Mouse (Mus musculus): Measurements from ENCODE around the gene Ctdnep1. TPM values are rescaled to one million over a fixed set of nuclear protein-coding genes. Genes with fewer than 3 reads are reported as not detected.
A peak's percentile ranks its signal among the peaks of the same experiment; 100 is the strongest.

Ctdnep1 gene
- polyA plus RNA-seq, 1 experiment from 2014 or later = 29.1 TPM

- H3K27me3 ChIP-seq (ENCODE audit: insufficient read depth, low read length) = no peaks in the 10 kb centered on the region
- no peak for TF ChIP-seq CTCF (IDR thresholded peaks at IDR 0.05; ENCODE audit: low read depth)
- no peak overlapping the region; the same call in 1 of the 2 replicates for H3K4me3 ChIP-seq (replicated peaks; ENCODE audit: low read depth, low read length)
- WGBS = 24% methylated on average over 9 of the region's 9 CpGs
- 0 out of 2 replicates have a peak overlapping the region, but pooled peaks have one; percentile 27 for H3K9ac ChIP-seq (ENCODE audit: low read depth, low read length)
- peaks cover 17% of the 10 kb centered on the region for H3K36me3 ChIP-seq (ENCODE audit: insufficient read depth, low read length)
- no peaks in the 10 kb centered on the region for H3K9me3 ChIP-seq (replicated peaks; ENCODE audit: low read length)
- DNase-seq (ENCODE audit: low spot score) = peak; percentile 56
- peaks cover 45% of the 10 kb centered on the region for H3K4me1 ChIP-seq (replicated peaks; ENCODE audit: insufficient read depth, low read length)
- H3K4me2 ChIP-seq (ENCODE audit: low read length) = peak overlapping the region; percentile 58
- no peak overlapping the region for H3K27ac ChIP-seq
- ATAC-seq (replicated peaks; ENCODE audit: low FRiP score, low read depth) = no peak
Measured at GRCm38 (mm10) chr11:70027397-70027796, 46.4 kb downstream of the Ctdnep1 start.

DNA sequence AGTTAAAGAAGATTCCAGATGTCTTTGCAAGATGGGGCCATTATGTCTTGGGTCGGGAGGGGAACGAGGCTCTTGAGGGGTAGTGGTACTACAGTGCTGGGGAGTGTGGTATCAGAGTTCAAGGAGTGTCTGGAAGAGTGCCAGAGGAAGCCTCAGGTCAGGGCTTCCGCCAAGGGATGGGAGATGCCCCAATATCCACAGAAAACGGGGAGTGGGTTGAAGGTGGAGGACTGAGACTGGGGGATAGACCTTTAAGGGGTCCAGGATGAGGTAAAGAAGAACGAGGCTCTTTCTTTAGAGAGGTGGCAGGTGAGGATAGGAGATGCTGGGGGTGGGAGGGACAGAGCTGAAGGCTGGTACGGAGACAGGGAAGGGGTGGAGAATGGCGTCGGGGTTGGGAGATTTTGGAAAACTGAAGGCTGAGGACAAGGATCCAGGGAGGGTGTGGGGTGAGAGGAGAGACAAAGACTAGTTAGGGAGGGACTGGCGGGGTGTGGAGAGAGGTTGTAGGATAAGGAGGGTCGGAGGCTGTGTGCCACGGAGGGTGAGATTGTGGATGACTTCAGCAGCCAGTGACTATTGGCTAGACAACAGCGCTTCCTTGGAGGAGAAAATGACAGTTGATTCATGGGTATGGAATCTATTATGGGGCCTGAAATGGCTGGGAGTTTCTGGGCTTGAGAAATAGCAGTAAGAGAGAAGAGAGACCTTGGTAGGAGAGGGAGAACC is 47.6 kb downstream of the Ctdnep1 start:
- Histone ChIP-seq H3K27ac (peak overlapping the region; percentile 37; the same call in 1 of the 2 replicates), H3K36me3 (ENCODE audit: insufficient read depth, low read length) (peaks cover 27% of the 10 kb centered on the region), H3K4me3 (replicated peaks; ENCODE audit: low read depth, low read length) (no peak overlapping the region), H3K4me1 (replicated peaks; ENCODE audit: insufficient read depth, low read length) (peaks cover 41% of the 10 kb centered on the region), H3K4me2 (ENCODE audit: low read length) (peak overlapping the region; percentile 58), H3K9ac (ENCODE audit: low read depth, low read length) (peak overlapping the region; percentile 13; the same call in 1 of the 2 replicates), H3K9me3 (replicated peaks; ENCODE audit: low read length) (no peaks in the 10 kb centered on the region), H3K27me3 (ENCODE audit: insufficient read depth, low read length) (no peaks in the 10 kb centered on the region)
- WGBS = 13% methylated on average over 12 of the region's 12 CpGs
- no peak for DNase-seq (ENCODE audit: low spot score)
- ATAC-seq (replicated peaks; ENCODE audit: low FRiP score, low read depth) = no peak
- TF ChIP-seq CTCF (IDR thresholded peaks at IDR 0.05; ENCODE audit: low read depth) = no peak

- Histone ChIP-seq H3K4me2 (ENCODE audit: low read length) (peak overlapping the region; percentile 58), H3K4me1 (replicated peaks; ENCODE audit: insufficient read depth, low read length) (peaks cover 38% of the 10 kb centered on the region), H3K27me3 (ENCODE audit: insufficient read depth, low read length) (no peaks in the 10 kb centered on the region), H3K9ac (ENCODE audit: low read depth, low read length) (no peak overlapping the region), H3K4me3 (replicated peaks; ENCODE audit: low read depth, low read length) (peak overlapping the region; percentile 11; the same call in 1 of the 2 replicates), H3K9me3 (replicated peaks; ENCODE audit: low read length) (no peaks in the 10 kb centered on the region), H3K27ac (peak overlapping the region; percentile 37; the same call in 1 of the 2 replicates), H3K36me3 (ENCODE audit: insufficient read depth, low read length) (peaks cover 30% of the 10 kb centered on the region)
- ATAC-seq (replicated peaks; ENCODE audit: low FRiP score, low read depth) = peak; percentile 63
- TF ChIP-seq CTCF (IDR thresholded peaks at IDR 0.05; ENCODE audit: low read depth) = no peak
- WGBS = 2% methylated on average over 20 of the region's 20 CpGs
- peak; percentile 92 for DNase-seq (ENCODE audit: low spot score)
Measured at GRCm38 (mm10) chr11:70029130-70029801, 48.3 kb downstream of the Ctdnep1 start.

DNA sequence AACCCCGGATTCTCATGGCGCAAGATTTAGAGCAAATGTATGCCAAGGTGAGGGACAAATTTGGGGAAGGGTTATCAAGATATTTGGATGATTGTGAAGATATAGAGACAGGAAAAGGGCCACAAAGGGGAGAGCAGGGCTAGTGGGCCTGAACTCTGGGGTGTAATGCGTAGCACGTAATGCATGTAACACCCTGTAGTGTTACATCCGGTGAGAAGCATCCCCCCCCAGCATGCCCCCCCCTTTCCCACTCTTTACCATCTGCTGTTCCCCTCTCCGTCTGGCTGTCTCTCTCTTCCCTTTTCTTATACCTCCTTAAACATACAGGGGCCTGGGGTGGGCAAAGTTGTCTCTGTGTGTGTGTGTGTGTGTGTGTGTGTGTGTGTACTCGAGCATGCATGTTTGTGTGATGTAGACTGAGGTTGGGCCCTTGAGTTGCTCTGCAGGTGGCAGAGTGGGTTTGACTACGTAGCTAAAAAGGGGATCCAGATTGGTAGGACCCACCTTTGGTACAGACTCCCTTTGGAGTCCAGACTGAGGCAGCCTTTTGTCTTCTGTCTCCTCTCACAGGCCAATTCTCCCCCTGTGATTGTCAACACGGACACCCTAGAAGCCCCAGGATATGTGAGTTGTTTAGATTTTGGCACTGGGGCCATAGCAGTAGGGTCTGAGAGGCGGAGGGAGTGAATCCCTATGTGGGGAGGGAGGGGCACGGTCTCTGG is 49.0 kb downstream of the Ctdnep1 start:
- no peak overlapping the region for H3K4me3 ChIP-seq (replicated peaks; ENCODE audit: low read depth, low read length)
- WGBS = 39% methylated on average over 11 of the region's 11 CpGs

GRCm38 (mm10) chr11:70030651-70031320 is 49.8 kb downstream of the Ctdnep1 start:
- Histone ChIP-seq H3K4me1 (replicated peaks; ENCODE audit: insufficient read depth, low read length) (peaks cover 38% of the 10 kb centered on the region), H3K4me3 (replicated peaks; ENCODE audit: low read depth, low read length) (no peak overlapping the region), H3K27ac (no peak overlapping the region), H3K9me3 (replicated peaks; ENCODE audit: low read length) (no peaks in the 10 kb centered on the region), H3K4me2 (ENCODE audit: low read length) (no peak overlapping the region), H3K27me3 (ENCODE audit: insufficient read depth, low read length) (no peaks in the 10 kb centered on the region), H3K36me3 (ENCODE audit: insufficient read depth, low read length) (peaks cover 30% of the 10 kb centered on the region), H3K9ac (ENCODE audit: low read depth, low read length) (no peak overlapping the region)
- TF ChIP-seq CTCF (IDR thresholded peaks at IDR 0.05; ENCODE audit: low read depth) = no peak
- ATAC-seq (replicated peaks; ENCODE audit: low FRiP score, low read depth) (no peak), DNase-seq (ENCODE audit: low spot score) (no peak)
- 95% methylated on average over 28 of the region's 28 CpGs for WGBS

More for the DNA sequence above, 49.0 kb downstream of the Ctdnep1 start:
- Histone ChIP-seq H3K9me3 (replicated peaks; ENCODE audit: low read length) (no peaks in the 10 kb centered on the region), H3K9ac (ENCODE audit: low read depth, low read length) (no peak overlapping the region), H3K27me3 (ENCODE audit: insufficient read depth, low read length) (no peaks in the 10 kb centered on the region), H3K4me2 (ENCODE audit: low read length) (peak overlapping the region; percentile 58), H3K4me1 (replicated peaks; ENCODE audit: insufficient read depth, low read length) (peaks cover 38% of the 10 kb centered on the region), H3K27ac (no peak overlapping the region), H3K36me3 (ENCODE audit: insufficient read depth, low read length) (peaks cover 30% of the 10 kb centered on the region)
- no peak for TF ChIP-seq CTCF (IDR thresholded peaks at IDR 0.05; ENCODE audit: low read depth)
- no peak for DNase-seq (ENCODE audit: low spot score)
- no peak for ATAC-seq (replicated peaks; ENCODE audit: low FRiP score, low read depth)

GRCm38 (mm10) chr11:70031321-70031670 is 50.3 kb downstream of the Ctdnep1 start:
- H3K4me3 ChIP-seq (replicated peaks; ENCODE audit: low read depth, low read length) = no peak overlapping the region
- H3K4me1 ChIP-seq (replicated peaks; ENCODE audit: insufficient read depth, low read length) = peaks cover 33% of the 10 kb centered on the region
- no peak for DNase-seq (ENCODE audit: low spot score)
- no peak for TF ChIP-seq CTCF (IDR thresholded peaks at IDR 0.05; ENCODE audit: low read depth)
- WGBS = 97% methylated on average over 11 of the region's 11 CpGs
- no peak for ATAC-seq (replicated peaks; ENCODE audit: low FRiP score, low read depth)
- H3K4me2 ChIP-seq (ENCODE audit: low read length) = no peak overlapping the region
- H3K9me3 ChIP-seq (replicated peaks; ENCODE audit: low read length) = no peaks in the 10 kb centered on the region
- no peak overlapping the region for H3K27ac ChIP-seq
- peaks cover 30% of the 10 kb centered on the region for H3K36me3 ChIP-seq (ENCODE audit: insufficient read depth, low read length)
- no peak overlapping the region for H3K9ac ChIP-seq (ENCODE audit: low read depth, low read length)
- no peaks in the 10 kb centered on the region for H3K27me3 ChIP-seq (ENCODE audit: insufficient read depth, low read length)

Data from kidney, postnatal 0 days (tissue).